Mouse (Mus musculus): ENCODE results near the gene Dnmbp. TPM values are rescaled to one million over a fixed set of nuclear protein-coding genes. Genes with fewer than 3 reads are reported as not detected.

The Dnmbp gene
- polyA plus RNA-seq, 1 experiment from 2014 or later = 7.2 TPM

DNA sequence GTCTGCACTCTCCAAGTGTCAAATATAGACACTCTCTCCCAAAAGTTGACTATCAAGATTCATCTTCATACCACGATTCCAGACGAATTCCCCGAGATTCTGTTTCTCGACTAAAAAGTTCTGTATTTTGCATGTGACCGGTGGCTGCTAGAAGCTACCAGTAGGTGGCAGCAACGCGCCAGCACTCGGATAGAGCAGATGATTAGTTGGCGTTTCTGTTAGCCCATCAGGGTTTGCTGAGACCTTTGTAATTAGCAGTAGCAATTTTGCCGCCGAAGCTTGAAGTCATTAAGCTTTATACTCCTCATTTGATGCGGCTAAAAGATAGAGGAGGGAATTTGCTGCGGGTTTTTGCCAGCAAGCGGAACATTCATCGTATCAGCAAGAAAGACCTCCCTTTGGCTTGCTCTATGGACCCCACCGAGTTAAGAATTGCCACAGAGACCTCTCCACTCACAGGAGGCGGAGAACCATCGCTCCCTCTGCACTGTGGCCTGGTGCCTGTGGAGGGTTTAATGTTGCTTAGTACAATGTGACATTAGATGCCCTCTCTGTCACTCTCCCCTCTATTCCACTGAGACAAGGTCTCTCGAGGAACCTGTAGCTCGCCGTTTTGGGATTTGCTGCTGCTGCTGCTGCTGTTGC lies 107.4 kb downstream of the Dnmbp start:
- WGBS = 25% methylated on average over 21 of the region's 21 CpGs
- no peak overlapping the region for H3K4me3 ChIP-seq (ENCODE audit: low read depth, low read length)
- no peaks in the 10 kb centered on the region for H3K36me3 ChIP-seq (ENCODE audit: control insufficient read depth, insufficient read depth, low read length)
- peak; percentile 46; the same call in 1 of the 2 replicates for ATAC-seq
- DNase-seq (ENCODE audit: low spot score) = peak; percentile 90
- H3K9me3 ChIP-seq (replicated peaks; ENCODE audit: control insufficient read depth, low read length) = no peaks in the 10 kb centered on the region
- no peak overlapping the region for H3K9ac ChIP-seq (ENCODE audit: low read length)
- no peak overlapping the region for H3K27ac ChIP-seq (ENCODE audit: low read depth, low read length)
- 0 out of 2 replicates have a peak, but pooled peaks cover 2% of the 10 kb centered on the region for H3K27me3 ChIP-seq (replicated peaks; ENCODE audit: control insufficient read depth, insufficient read depth, low read length)
- H3K4me1 ChIP-seq (ENCODE audit: control insufficient read depth, insufficient read depth, low read length) = no peaks in the 10 kb centered on the region
- H3K4me2 ChIP-seq (ENCODE audit: low read length) = 0 out of 2 replicates have a peak overlapping the region, but pooled peaks have one; percentile 20

- no peaks in the 10 kb centered on the region for H3K9me3 ChIP-seq (replicated peaks; ENCODE audit: control insufficient read depth, low read length)
- H3K27me3 ChIP-seq (replicated peaks; ENCODE audit: control insufficient read depth, insufficient read depth, low read length) = no peaks in the 10 kb centered on the region
- DNase-seq (ENCODE audit: low spot score) (no peak), ATAC-seq (no peak)
- H3K36me3 ChIP-seq (ENCODE audit: control insufficient read depth, insufficient read depth, low read length) = no peaks in the 10 kb centered on the region
- no peak overlapping the region for H3K4me3 ChIP-seq (ENCODE audit: low read depth, low read length)
- H3K27ac ChIP-seq (ENCODE audit: low read depth, low read length) = no peak overlapping the region
- H3K4me2 ChIP-seq (ENCODE audit: low read length) = no peak overlapping the region
- 84% methylated on average over 8 of the region's 8 CpGs for WGBS
- H3K9ac ChIP-seq (ENCODE audit: low read length) = no peak overlapping the region
- no peaks in the 10 kb centered on the region for H3K4me1 ChIP-seq (ENCODE audit: control insufficient read depth, insufficient read depth, low read length)
These were observed 113.1 kb downstream of the Dnmbp start for GRCm38 (mm10) chr19:43826855-43827254.

GRCm38 (mm10) chr19:43815661-43816414 lies 124.2 kb downstream of the Dnmbp start:
- H3K36me3 ChIP-seq (ENCODE audit: control insufficient read depth, insufficient read depth, low read length) = no peaks in the 10 kb centered on the region
- no peaks in the 10 kb centered on the region for H3K27me3 ChIP-seq (replicated peaks; ENCODE audit: control insufficient read depth, insufficient read depth, low read length)
- whole genome bisulfite sequencing = 75% methylated on average over 14 of the region's 14 CpGs
- no peak overlapping the region for H3K27ac ChIP-seq (ENCODE audit: low read depth, low read length)
- no peak overlapping the region for H3K4me2 ChIP-seq (ENCODE audit: low read length)
- no peak for ATAC-seq
- H3K4me3 ChIP-seq (ENCODE audit: low read depth, low read length) = no peak overlapping the region
- DNase-seq (ENCODE audit: low spot score) = no peak
- H3K4me1 ChIP-seq (ENCODE audit: control insufficient read depth, insufficient read depth, low read length) = no peaks in the 10 kb centered on the region
- no peak overlapping the region for H3K9ac ChIP-seq (ENCODE audit: low read length)
- no peaks in the 10 kb centered on the region for H3K9me3 ChIP-seq (replicated peaks; ENCODE audit: control insufficient read depth, low read length)

- no peaks in the 10 kb centered on the region for H3K36me3 ChIP-seq (ENCODE audit: control insufficient read depth, insufficient read depth, low read length)
- no peak overlapping the region for H3K9ac ChIP-seq (ENCODE audit: low read length)
- H3K27ac ChIP-seq (ENCODE audit: low read depth, low read length) = no peak overlapping the region
- H3K4me1 ChIP-seq (ENCODE audit: control insufficient read depth, insufficient read depth, low read length) = no peaks in the 10 kb centered on the region
- H3K4me2 ChIP-seq (ENCODE audit: low read length) = no peak overlapping the region
- WGBS = 88% methylated on average over 10 of the region's 10 CpGs
- H3K9me3 ChIP-seq (replicated peaks; ENCODE audit: control insufficient read depth, low read length) = no peaks in the 10 kb centered on the region
- ATAC-seq (no peak), DNase-seq (ENCODE audit: low spot score) (no peak)
- no peak overlapping the region for H3K4me3 ChIP-seq (ENCODE audit: low read depth, low read length)
- no peaks in the 10 kb centered on the region for H3K27me3 ChIP-seq (replicated peaks; ENCODE audit: control insufficient read depth, insufficient read depth, low read length)
These were observed 126.7 kb downstream of the Dnmbp start for GRCm38 (mm10) chr19:43813315-43813714.

DNA sequence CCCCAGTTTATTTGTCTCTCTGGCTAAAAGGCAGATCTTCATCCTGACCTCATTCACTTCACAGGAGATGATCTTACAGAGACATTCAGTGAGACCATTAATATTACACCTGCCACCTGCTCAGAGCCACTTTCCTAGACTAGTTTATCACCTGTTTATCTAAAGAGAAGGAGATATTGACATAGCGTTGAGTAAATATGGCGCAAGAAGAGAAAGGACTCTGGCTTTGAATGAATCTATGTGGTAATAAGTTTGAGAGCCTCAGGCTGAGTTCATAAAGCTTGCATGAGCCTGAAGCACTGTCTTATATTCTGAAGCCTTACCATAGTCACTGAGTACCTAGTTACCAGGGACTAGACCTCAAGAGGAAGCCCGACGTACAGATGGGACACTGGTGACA lies 128.6 kb downstream of the Dnmbp start:
- H3K27me3 ChIP-seq (replicated peaks; ENCODE audit: control insufficient read depth, insufficient read depth, low read length) = no peaks in the 10 kb centered on the region
- H3K9ac ChIP-seq (ENCODE audit: low read length) = no peak overlapping the region
- ATAC-seq (no peak), DNase-seq (ENCODE audit: low spot score) (no peak)
- WGBS = 97% methylated on average over 4 of the region's 4 CpGs
- no peak overlapping the region for H3K27ac ChIP-seq (ENCODE audit: low read depth, low read length)
- H3K9me3 ChIP-seq (replicated peaks; ENCODE audit: control insufficient read depth, low read length) = no peaks in the 10 kb centered on the region
- H3K4me1 ChIP-seq (ENCODE audit: control insufficient read depth, insufficient read depth, low read length) = no peaks in the 10 kb centered on the region
- no peaks in the 10 kb centered on the region for H3K36me3 ChIP-seq (ENCODE audit: control insufficient read depth, insufficient read depth, low read length)
- no peak overlapping the region for H3K4me3 ChIP-seq (ENCODE audit: low read depth, low read length)
- no peak overlapping the region for H3K4me2 ChIP-seq (ENCODE audit: low read length)

DNA sequence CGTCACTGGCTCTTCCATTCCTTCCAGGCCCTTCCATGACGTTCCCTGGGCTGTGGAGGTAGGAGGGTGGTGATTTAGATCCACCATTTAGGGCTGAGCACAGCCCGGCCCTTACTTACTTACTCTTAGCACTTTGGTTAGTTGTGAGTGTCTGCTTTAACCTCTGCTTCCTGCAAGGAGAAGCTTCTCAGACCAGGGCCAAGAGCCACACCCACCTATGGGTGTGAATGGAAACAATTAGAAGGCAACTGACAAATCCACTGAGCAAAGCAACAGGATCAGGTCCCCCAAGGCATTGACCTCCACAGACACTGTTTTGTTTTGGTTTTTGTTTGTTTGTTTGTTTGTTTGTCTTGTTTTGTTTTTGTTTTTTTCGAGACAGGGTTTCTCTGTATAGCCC lies 130.7 kb downstream of the Dnmbp start:
- H3K27me3 ChIP-seq (replicated peaks; ENCODE audit: control insufficient read depth, insufficient read depth, low read length) = no peaks in the 10 kb centered on the region
- 42% methylated on average over 4 of the region's 4 CpGs for WGBS
- H3K4me3 ChIP-seq (ENCODE audit: low read depth, low read length) = no peak overlapping the region
- H3K4me2 ChIP-seq (ENCODE audit: low read length) = no peak overlapping the region
- no peaks in the 10 kb centered on the region for H3K36me3 ChIP-seq (ENCODE audit: control insufficient read depth, insufficient read depth, low read length)
- ATAC-seq (no peak), DNase-seq (ENCODE audit: low spot score) (no peak)
- H3K9me3 ChIP-seq (replicated peaks; ENCODE audit: control insufficient read depth, low read length) = no peaks in the 10 kb centered on the region
- no peak overlapping the region for H3K9ac ChIP-seq (ENCODE audit: low read length)
- no peaks in the 10 kb centered on the region for H3K4me1 ChIP-seq (ENCODE audit: control insufficient read depth, insufficient read depth, low read length)
- H3K27ac ChIP-seq (ENCODE audit: low read depth, low read length) = no peak overlapping the region

- WGBS = 74% methylated on average over 10 of the region's 10 CpGs
- Histone ChIP-seq H3K27ac (ENCODE audit: low read depth, low read length) (no peak overlapping the region), H3K36me3 (ENCODE audit: control insufficient read depth, insufficient read depth, low read length) (no peaks in the 10 kb centered on the region), H3K4me1 (ENCODE audit: control insufficient read depth, insufficient read depth, low read length) (no peaks in the 10 kb centered on the region), H3K27me3 (replicated peaks; ENCODE audit: control insufficient read depth, insufficient read depth, low read length) (no peaks in the 10 kb centered on the region), H3K4me2 (ENCODE audit: low read length) (no peak overlapping the region), H3K9ac (ENCODE audit: low read length) (no peak overlapping the region), H3K9me3 (replicated peaks; ENCODE audit: control insufficient read depth, low read length) (no peaks in the 10 kb centered on the region), H3K4me3 (ENCODE audit: low read depth, low read length) (no peak overlapping the region)
- ATAC-seq (no peak), DNase-seq (ENCODE audit: low spot score) (no peak)
These were observed 136.1 kb downstream of the Dnmbp start for GRCm38 (mm10) chr19:43803866-43804265.

DNA sequence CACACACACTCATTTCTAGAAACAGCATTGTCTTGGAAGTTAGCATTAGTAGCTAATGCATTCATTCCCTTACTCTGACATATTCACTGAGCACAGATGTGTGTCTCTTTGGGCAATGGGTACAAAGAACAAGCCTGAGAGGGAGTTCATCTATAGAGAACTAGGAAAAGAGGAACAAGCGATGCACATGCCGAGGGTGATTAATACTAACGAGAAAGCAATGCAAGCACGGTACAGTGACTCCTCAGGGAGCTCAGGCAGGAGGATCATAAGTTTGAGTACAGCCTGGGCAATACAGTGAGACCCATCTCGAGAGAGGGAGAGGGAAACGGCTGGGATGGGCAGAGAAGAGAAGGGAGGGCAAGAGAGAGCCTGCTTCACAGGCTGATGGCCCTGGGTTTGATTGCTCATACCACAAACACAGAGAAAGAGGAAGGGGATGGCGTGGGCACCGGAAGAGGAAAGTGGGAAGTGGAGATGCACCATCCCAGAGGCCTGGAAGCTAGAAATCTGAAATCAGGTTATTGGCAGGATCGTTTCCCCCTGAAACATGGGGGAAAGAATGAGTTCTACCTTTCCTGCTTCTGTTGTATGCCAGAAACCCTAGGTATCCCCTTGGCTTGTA lies 138.5 kb downstream of the Dnmbp start:
- Histone ChIP-seq H3K9me3 (replicated peaks; ENCODE audit: control insufficient read depth, low read length) (no peaks in the 10 kb centered on the region), H3K27me3 (replicated peaks; ENCODE audit: control insufficient read depth, insufficient read depth, low read length) (no peaks in the 10 kb centered on the region), H3K4me3 (ENCODE audit: low read depth, low read length) (no peak overlapping the region), H3K4me1 (ENCODE audit: control insufficient read depth, insufficient read depth, low read length) (no peaks in the 10 kb centered on the region), H3K27ac (ENCODE audit: low read depth, low read length) (no peak overlapping the region), H3K36me3 (ENCODE audit: control insufficient read depth, insufficient read depth, low read length) (no peaks in the 10 kb centered on the region), H3K4me2 (ENCODE audit: low read length) (no peak overlapping the region), H3K9ac (ENCODE audit: low read length) (no peak overlapping the region)
- 69% methylated on average over 9 of the region's 9 CpGs for WGBS
- no peak for ATAC-seq
- no peak for DNase-seq (ENCODE audit: low spot score)

- Histone ChIP-seq H3K4me3 (ENCODE audit: low read depth, low read length) (no peak overlapping the region), H3K9me3 (replicated peaks; ENCODE audit: control insufficient read depth, low read length) (no peaks in the 10 kb centered on the region), H3K27me3 (replicated peaks; ENCODE audit: control insufficient read depth, insufficient read depth, low read length) (no peaks in the 10 kb centered on the region), H3K36me3 (ENCODE audit: control insufficient read depth, insufficient read depth, low read length) (no peaks in the 10 kb centered on the region), H3K27ac (ENCODE audit: low read depth, low read length) (no peak overlapping the region), H3K9ac (ENCODE audit: low read length) (no peak overlapping the region), H3K4me1 (ENCODE audit: control insufficient read depth, insufficient read depth, low read length) (no peaks in the 10 kb centered on the region), H3K4me2 (ENCODE audit: low read length) (no peak overlapping the region)
- ATAC-seq = no peak
- DNase-seq (ENCODE audit: low spot score) = no peak
- 88% methylated on average over 5 of the region's 5 CpGs for WGBS
These were observed 142.8 kb downstream of the Dnmbp start for GRCm38 (mm10) chr19:43797216-43797615.
